Mouse (Mus musculus) cerebellum, adult 9-10 months (tissue): Measurements from ENCODE around the gene Mex3b.

Experiments
- DNase-seq: peaks from one replicate; pipeline ENCODE4 v3.0.0; 2022

Gene Mex3b

DNA sequence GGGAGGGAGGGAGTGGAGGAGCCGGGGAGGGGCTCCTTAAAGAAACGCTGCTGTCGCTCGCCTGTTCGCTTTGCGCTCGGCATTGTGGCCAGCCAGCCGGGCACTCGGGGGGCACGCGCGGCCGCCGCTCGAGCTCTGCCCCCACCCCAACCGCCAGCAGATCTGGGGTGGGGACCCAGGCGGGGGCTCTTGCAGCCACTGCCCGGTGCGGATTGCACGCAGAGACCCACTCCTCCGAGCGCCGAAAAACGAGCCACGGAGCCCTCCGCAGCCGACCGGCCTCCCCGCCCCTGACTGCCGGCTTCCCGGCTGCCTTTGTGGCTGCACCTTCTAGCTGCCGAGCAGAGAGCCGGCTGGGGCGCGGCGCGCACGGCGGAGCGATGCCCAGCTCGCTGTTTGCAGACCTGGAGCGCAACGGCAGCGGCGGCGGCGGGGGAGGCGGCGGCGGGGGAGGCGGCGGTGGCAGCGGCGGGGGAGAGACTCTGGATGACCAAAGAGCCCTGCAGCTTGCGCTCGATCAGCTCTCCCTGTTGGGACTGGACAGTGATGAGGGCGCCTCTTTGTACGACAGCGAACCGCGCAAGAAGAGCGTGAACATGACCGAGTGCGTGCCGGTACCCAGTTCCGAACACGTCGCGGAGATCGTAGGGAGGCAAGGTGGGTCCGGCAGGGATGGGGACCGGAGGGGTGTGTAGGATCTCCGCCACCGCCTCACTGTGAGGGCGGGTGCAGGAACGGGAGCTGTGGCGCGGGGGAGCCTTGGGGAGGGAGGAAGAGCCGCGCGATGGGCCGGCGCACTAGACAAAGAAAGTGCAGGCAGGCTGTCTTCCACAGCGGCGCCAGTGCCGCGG, at the start of gene Mex3b:
Mex3b (plus strand) TSS at position 63 of the 851 bp plus-strand sequence.
- peak; percentile 70 for DNase-seq

DNA sequence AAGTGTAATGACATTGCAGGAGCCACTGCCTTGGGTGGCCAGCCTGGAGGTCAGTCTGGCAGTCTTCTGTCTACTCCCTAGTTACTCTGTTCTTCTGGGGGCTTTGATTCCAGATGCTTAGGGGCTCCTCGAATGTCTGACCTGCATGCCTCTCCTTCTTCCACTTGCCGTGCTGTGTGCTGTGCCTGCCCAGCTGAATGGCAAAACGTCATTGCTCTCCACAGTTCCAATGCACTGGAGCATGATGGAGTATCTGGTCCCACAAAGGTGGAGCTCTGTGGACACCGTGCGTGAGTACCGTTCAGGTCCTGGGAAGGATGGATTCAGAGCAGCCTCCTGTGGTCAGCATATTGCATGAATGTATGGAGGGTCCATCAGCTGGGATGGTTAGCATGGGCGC, 47.6 kb upstream of the Mex3b start:
- DNase-seq, result no peak

- no peak for DNase-seq
These were observed 46.5 kb upstream of the Mex3b start for GRCm38 (mm10) chr7:82820661-82821060.

DNA sequence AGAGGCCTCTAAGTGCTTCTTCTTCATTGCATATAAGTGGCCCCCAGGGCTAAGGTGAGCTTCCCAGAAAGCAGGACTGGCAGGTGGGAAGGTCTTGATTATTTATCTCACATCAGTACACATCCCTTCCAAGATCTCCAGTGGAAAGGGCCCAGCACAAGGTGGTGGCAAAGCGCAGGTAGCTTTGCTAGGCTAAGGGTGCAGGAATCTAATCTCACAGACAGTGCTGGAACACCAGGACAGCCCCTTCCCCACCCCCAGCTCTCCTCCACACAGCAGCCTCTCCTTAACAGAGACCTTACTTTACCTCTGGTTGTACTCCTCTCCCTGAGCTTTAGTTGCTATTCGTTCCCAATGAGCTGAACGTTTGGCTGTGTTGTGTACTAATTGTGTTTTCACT, 45.6 kb upstream of the Mex3b start:
- DNase-seq, result no peak

DNA sequence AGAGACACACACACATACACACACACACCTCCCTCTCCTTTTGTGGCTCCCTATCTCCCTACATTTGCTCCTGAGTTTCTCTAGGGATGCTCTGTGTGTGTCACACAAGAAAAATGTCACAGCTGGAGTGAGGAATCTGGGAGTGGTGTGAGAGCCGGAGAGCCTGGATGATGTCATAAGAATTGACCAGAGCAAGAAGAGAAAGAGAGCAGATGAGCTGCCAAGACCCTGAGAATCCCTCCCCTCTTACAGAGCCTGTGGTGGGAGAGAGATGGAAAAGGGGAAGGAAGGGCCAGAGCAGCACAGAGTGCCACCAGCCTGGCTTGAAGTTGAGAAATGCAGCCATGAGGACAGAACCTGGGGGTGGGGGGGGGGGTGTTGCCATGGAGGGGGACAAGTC, 44.6 kb upstream of the Mex3b start:
- DNase-seq, result no peak

DNA sequence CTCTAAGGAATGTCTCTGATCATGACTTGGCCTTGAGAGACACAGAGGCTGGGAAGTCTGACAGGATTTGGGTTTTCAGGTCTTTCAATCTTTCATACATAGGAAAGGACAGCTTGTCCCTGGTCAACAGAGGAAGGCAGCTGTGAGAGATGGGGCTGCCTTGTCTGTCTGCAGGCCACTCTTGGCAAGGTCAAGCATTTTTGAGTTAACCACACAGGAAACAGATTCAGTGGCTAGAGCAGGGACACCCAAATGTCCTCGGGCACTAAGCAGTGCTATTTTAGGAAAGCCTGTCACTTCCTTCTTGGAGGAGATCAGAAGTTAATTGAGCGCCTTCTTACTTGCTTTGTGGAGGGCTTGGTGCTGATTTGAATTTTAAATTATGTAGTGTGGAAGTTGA, 38.9 kb upstream of the Mex3b start:
- DNase-seq, result no peak

DNA sequence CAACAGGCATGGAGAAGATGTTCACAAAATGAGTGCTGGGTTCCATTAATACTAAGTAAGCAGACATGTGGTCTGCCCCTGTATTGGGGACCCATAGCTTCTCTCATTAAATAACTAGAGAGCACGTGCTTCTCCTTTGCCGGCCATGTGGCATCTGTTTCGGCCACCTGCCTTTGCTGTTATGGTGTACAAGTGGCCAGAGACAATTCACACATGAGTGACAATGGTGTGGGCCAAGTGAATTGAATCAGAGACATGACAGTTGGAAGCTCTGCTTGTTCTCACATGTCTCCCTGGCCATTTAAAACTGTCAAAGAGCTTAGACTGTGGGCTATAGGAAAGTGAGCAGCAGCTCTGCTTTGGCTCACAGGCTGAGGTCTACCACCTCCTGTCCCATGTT, 37.6 kb upstream of the Mex3b start:
- no peak for DNase-seq

- DNase-seq, result no peak
These were observed 32.7 kb upstream of the Mex3b start for GRCm38 (mm10) chr7:82834471-82834870.

- DNase-seq, result no peak
These were observed 28.7 kb upstream of the Mex3b start for GRCm38 (mm10) chr7:82838414-82838813.

- no peak for DNase-seq
These were observed 28.0 kb upstream of the Mex3b start for GRCm38 (mm10) chr7:82838965-82839675.

GRCm38 (mm10) chr7:82842222-82842920, 24.8 kb upstream of the Mex3b start:
- no peak for DNase-seq

- DNase-seq, result no peak
These were observed 16.4 kb upstream of the Mex3b start for GRCm38 (mm10) chr7:82850756-82851155.

DNA sequence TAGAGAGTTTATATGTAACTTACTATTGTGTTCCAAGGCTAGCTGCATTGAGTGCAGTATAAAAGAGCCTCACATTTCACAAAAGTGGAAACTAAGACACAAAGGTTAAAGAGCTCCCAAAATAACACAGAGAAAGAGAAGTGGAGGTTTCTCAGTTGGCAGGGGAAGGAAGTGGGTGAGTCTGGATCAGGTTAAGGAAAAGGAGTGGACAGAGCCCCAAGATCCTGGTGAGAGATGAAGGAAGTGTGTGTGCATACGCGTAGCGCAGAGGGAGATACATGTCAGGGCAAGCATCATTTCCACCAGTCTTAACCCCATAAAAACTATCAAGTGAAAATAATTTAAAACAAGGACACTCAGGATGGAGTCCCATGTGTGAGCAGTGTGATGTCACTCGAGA, 15.5 kb upstream of the Mex3b start:
- DNase-seq, result no peak

DNA sequence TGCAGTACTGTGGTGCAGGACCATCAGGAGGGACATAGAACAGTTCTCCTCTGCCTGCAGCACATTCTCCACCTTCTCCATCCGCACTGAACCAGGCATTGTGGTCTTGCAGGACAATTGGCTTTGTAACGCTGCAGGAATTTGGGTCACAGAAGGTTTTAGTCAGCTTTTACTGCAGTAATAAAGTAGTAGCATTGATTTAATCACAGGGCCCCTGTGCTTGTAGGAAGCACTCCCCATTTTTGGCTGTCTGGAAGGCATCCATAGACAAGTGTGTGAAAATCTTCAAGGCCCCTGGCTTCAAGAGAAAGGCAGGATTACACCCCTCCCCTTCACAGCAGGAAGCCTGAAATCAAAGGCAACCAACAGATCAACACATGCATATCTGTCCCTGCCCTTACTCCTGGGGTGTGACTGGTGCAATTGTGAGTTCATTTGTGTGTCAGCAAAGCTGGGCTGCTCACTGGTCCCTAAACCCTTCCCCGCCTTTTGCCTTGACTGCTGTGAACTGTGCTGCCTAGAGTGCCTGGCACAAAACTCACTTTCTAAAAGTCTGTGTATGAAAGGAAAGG, 12.9 kb upstream of the Mex3b start:
- no peak for DNase-seq

DNA sequence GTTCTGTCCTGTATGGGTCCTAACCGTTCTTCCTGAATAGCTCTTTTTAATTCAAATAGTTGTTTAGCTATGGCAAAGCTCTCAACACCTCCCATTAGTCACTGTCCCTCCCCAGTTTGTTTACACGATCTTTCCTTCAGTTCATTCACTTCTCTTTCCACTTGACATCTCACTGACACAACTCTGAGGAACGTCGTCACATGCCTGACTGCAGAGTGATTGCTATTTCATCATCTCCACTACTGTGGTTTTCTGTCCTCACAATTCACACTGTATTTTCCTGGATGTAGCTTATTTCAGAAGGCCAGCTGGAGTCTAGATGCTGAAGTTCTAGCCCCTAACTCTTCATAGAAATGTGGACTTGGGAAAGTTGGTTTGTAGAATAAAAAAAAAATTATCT, 8.5 kb upstream of the Mex3b start:
- no peak for DNase-seq

- no peak for DNase-seq
These were observed 6.5 kb upstream of the Mex3b start for GRCm38 (mm10) chr7:82860626-82861025.

- DNase-seq, result no peak
These were observed 3.8 kb upstream of the Mex3b start for GRCm38 (mm10) chr7:82863341-82863740.

DNA sequence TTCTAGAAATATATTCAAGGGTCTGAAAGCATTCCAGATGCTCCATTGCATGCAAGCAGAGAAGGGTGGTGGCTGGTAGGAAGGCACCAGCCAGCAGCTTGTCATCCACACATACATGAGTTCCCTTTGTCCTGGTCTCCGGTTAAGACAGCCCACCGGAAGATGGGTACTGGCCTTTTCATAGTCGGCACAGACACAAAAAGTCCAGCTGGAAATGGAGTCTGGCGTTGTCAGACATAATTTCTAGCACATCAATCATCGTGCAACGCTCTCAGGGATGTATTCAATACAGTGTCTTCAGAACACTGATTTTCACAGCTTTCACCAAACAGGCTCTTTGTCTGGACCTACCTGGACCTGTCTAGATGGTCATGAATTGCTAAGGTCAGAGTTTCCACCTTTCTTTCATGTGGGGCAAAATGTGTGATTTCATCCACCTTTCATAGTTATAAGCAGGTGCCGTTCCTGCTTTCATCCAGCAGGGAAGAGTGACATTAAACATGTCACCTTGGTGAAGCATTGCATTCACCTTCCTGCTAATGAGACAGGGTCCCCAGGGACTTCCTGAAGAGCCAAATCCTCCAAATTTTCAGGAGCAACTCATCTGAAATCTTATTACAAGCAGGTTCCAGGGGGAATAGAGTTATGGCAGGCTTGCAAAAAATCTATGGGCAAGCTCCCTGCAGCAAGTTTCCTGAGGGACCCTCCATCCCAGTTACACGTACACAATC, 2.7 kb upstream of the Mex3b start:
- DNase-seq, result peak; percentile 44

GRCm38 (mm10) chr7:82864991-82865771, 2.0 kb upstream of the Mex3b start:
- peak; percentile 61 for DNase-seq

DNA sequence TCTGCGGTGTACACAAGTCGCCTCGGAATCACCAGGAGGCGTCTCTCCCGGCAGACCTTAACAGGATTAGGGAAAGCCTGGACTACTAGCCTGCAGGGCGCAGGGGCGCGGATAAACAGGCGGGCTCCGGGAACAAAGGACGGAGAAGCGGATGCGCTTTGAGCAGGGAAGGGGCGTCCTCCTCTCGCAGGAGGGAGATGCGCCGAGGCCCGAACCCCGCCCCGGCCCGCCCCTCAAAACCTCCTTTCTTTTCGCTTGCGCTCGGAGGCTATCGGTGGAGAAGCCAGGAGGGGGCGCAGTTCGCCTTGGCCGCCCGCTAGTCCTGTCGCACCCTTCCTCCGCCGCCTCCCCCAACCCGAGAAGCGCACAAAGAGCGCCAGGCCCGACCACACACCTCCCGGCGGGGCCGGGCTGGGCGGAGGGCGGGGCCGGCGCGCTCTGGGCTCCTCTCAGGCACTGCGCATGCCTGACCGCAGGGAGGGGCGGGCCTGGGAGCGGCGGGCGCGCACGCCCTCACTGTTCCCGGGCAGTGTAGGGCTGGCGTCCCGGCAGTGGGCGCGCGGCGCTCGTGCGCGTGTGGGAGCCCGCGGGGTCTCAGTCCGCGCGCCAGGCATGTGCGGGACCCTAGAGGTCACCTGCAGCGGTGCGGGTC, 1.2 kb upstream of the Mex3b start:
- peak; percentile 98 for DNase-seq
